Mouse (Mus musculus) erythroid progenitor cell, adult 5-6 weeks (primary cell): Measurements from ENCODE around the gene Ypel2. TPM values are rescaled to one million over a fixed set of nuclear protein-coding genes. Genes with fewer than 3 reads are reported as not detected.

Source experiments
- ATAC-seq: replicated peaks from 2 replicates; pipeline ENCODE4 v1.8.0; 2016; ENCODE audit warnings: moderate number of reproducible peaks, mild to moderate bottlenecking, moderate TSS enrichment, inconsistent platforms; ENCODE audit not compliant: poor library complexity, low FRiP score, severe bottlenecking
- total RNA-seq, 2 experiments: library from RNA; stranded (forward) in 1 of 2; stranded (reverse) in 1 of 2; fragments of 150-400 nt in 1 of 2; fragments of 186-747, 209-891 nt in 1 of 2; gene quantifications; 2 replicates each; pipeline versions ENCODE4 v1.2.3 to v1.2.4; 2015 to 2017; ENCODE audit warnings: low replicate concordance in 2 of 2

Gene Ypel2
- total RNA-seq, 2 experiments from 2014 or later, result 1.5 to 2.9 TPM

DNA sequence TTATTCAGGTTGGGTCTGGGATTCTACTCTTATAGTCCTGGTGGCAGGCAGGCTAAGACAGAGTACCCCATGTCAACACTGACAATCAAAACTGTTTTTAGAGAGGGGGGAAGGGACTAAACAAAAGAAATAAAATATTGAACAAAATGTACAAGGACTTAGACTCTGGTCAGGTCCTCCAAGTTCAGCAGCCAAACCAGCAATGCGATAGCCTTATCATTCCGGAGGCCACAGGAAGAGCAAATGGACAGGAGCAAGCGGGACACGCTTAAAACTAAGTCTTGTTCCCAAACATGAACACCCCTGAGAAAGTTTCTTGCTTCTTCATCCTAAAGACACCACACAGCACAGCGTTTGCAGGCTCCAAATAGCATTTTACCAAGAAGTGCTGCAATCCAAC is 28.4 kb downstream of the Ypel2 start:
- no peak for ATAC-seq

DNA sequence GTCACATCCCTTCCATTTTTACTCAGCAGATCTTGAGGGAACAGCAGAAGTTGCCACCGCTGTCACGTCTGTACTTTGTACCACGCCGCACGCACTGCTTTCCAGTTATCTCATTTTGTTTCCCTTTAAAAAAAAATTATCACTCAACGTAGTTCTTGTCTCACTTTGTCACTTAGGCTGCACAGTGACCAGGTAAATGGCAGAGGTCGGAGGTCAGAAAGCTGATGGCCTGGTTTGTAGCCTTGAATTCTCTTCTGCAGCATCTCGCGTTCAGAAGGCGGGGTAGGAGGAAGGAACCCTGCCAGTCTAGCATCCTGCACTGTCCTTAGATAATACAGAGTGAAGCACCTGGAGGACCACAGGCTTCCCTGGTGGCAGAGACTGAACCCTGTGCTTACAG is 29.8 kb downstream of the Ypel2 start:
- ATAC-seq, result no peak

DNA sequence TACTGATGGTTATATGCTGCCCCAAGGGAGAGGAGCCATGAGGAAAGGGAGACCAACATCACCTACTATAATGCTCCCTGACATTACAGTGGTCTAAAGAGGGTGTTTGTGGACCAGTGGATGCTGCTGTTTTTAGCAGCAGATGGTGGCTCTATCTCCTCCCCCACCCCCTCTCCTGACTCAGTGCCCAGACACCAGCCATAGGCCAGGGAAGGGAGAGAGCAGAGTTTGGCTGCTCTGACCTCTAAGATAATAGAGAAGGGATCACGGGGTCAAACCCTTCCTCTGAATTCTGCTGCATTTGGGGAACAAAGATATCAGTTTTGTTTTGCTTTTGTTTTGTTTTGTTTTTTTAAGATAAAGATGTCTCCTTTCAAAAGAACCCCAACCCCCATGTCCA is 30.5 kb downstream of the Ypel2 start:
- ATAC-seq, result no peak

DNA sequence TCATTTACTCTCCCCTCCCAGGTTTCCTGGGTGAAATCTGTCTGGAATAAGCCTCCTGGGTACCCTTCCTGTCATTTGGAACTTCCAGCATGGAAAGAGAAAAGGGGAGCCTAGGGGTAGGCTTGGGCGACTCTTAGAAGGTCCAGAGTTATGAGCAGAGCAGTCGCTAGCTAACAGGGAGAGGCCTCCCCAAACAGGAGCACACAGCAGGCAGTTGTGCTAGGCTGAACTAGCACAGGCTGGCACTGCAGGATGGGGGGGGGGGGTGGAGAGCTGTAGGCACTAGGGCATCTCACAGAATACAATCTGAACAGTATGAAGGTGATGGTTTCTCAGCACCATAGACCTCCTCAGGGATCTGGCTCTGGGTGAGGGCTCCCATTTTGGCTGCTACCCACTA is 31.1 kb downstream of the Ypel2 start:
- ATAC-seq, result no peak

GRCm38 (mm10) chr11:86961510-86962303 is 31.8 kb downstream of the Ypel2 start:
- ATAC-seq, result no peak

- no peak for ATAC-seq
Measured at GRCm38 (mm10) chr11:86960331-86960730, 33.2 kb downstream of the Ypel2 start.

DNA sequence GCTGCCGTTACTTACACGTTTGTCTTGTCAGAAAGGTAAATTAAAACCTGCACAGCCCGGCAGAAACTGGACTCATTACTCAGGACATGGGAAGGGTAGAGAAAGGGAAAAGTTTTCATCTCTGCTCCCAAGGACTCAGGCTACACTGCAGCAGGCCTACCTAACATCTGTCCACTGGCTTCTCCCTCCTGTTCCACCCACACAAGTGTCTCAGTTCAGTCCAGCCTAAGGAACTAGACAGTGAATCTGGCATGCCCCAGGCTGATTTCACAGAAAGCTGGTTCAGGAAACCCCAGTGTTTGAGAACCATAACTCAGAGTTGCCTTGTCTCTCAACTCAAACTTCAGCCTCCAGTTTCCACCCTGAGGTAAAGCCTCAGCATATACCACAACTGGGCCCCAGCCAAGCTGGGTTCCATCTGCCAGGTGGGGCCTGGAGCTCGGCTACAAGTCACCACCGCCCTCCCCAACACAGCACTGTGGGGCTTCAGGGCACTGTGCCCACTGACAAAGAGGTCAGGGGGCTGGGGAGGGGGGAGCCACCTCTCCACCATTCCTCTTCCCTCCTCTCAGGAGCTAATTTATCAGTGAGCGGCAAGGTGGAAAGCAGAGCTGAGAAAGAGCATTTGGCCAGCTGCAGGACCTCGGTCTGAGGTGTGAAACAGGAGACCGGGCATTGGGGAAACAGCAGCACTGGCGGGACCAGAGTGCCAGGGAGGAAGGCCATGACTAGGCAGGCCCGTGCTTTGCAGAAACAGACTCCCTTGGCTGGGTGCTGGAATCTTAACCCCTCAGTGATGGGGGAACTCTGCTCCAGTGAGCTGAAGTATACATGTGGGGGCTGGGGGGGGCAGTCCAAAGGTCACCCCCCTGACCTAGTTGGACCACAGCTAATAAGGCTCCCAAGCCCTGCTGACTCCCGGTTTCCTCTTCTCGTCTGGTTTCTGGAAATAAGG is 34.5 kb downstream of the Ypel2 start:
- ATAC-seq, result no peak

- ATAC-seq, result no peak
Measured at GRCm38 (mm10) chr11:86958182-86958581, 35.3 kb downstream of the Ypel2 start.

- no peak for ATAC-seq
Measured at GRCm38 (mm10) chr11:86956363-86956762, 37.1 kb downstream of the Ypel2 start.

DNA sequence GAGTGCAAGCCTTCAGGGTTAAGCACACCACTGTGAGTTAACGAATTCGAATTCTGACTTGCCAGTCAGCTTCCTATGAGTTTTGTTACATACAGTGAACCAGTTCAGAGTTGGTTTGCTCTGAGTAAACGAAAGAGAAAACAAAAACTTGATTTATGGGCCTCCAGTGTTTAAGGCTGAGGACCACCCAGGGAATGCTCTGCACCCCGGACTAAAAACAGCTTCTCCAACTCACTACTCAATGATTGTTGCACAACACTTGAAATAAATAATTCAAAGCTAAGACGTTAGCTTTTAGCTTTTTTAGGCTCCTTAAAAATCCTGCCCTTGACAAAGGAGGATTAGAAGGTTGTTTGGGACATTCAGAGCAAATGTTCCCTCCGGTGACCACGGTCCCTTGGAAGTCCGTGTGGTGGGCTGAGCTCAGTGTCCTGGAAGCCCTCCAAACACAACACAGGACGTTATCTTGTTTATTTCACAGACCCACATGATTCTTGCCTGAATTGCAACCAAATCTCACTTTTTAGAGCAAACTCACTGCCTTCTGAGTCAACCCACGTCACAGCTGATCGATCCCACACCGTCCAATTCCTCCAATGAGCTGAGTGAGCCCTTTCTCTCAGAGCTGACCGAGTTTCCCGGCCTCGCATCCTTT is 38.8 kb downstream of the Ypel2 start:
- ATAC-seq, result no peak

- no peak for ATAC-seq
Measured at GRCm38 (mm10) chr11:86953096-86953495, 40.4 kb downstream of the Ypel2 start.

GRCm38 (mm10) chr11:86952659-86953058 is 40.8 kb downstream of the Ypel2 start:
- no peak for ATAC-seq

DNA sequence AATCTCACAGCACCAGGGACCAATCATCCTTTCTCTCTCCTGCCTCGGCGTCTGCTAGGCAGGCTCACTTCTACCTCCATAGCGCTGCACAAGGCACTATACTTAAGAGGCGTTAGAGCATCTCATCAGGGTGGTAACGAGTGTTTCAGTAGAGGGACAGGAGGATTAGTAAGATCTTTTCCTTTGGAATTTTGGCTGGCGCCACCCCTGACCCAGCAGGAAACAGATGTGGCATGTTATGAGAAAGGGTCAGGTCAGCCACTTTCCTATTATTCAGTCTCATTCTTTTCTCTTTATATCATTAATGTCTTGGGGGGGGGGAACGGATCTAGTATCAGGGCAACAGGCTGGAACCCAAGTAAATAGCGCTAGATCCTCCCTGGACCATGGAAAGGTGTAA is 41.8 kb downstream of the Ypel2 start:
- no peak for ATAC-seq

DNA sequence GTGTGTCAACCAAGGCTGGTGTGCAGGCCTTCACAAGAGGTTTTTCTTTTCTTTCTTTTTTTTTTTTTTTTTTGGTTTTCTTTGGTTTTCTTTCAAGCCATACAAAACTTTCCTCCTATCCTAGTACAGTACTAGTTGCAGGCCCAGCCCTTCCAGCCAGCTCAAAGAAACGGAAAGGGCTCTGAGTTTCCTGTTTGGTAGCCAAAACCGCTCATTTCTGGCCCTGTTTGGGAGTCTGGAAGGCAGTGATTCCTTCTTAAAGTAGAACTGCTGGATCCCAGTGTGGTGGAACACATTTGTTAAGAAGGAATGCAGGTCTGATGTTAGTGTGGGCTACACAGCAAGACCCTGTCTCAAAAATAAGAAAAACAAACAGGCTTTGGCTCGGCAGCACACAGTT is 43.0 kb downstream of the Ypel2 start:
- no peak for ATAC-seq

DNA sequence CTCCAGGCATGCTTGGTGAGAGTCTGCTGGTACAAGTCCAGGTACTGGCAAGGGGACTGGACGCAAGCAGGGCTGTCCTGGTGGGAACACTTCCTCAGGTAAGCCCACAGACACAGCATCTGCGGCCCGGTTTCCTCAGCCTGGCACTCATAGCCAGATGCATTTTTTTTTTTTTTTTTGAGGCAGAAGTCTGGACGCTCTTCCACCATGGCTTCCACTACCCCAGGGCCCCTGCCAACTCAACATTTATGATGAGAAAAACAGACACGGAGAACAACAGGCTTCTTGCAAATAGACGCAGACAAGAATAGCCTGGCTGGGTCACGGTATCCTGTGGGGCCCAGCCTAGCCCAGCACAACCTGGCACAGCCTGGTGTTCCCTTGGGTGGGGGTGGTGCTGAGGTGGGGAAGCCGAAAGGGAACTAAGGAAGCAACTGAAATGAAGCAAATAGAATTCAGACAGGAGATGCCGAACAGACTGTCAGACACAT is 43.5 kb downstream of the Ypel2 start:
- no peak for ATAC-seq

GRCm38 (mm10) chr11:86946644-86947195 is 46.8 kb downstream of the Ypel2 start:
- no peak for ATAC-seq

DNA sequence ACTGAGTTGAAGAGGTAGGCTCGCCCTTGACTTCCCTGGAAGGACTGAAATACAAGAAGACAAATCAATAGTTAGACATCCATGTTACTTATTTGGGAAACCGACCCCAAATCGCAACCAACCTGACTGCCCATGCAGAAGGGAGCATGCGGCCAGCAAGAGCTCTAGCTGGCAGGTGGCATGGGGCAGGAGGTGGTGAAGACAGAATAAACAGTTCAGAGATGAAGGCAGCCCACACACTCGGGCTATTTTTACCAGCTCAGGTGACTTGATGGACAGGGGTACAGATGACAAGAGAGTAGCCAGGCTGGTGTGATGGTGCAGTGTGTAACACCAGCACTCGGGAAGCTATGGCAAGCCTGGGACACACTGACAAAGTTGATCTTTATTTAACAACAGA is 47.6 kb downstream of the Ypel2 start:
- ATAC-seq, result no peak

DNA sequence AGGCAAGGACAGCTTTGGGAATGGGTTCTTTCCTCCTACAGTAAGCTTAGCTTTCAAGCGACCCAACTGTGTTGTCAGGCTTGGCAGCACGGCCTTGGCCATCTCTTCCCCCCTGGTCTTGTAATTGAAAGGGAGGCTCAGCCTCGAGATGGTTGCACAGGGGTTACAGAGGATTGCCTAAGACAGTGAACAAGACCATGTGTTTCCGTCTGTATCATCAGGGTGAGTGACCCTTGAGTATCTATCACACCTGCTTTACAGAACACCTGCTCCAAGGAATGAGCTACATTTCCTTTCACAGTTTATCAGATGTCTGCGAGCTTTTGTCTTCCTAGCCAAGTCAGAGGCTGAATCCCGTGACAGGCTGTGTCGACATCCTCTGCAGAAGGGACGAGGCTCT is 48.4 kb downstream of the Ypel2 start:
- ATAC-seq, result no peak

DNA sequence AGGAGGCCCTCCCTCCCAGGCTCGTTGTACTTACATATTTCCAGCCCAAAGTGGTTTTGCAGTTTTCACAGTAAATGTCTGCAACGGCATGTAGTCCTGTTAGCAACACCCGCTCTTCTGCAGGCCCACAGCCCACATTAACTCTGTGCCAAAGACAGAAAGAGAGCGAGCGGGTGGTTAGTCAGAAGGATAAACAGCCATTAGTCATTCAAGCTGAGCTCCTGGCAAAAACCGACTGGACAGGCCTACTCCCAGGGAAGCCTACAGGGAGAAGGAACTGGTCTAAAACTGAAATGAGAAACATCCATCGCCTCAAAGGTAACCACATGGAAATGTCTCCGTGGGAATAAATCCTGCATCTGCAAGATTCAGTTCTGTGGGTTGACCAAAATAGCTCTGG is 49.0 kb downstream of the Ypel2 start:
- no peak for ATAC-seq

DNA sequence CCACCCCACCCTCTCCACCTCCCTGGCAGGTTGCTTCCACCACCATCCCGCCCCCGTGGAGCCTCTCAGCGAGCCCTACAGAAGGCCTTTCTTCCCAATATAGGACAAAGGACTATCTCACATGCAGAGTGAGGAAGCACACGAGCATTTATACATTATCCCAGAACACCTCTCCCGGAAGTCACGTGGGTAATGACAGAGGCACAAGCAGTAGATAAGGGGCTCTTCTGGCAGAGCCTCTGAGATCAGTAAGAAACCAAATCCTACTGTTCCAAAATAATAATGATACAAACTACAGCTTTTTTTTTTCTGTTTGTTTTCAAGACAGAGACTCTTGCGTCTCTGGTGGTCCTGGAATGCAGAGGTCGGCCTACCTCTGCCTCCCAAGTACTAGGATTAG is 51.6 kb downstream of the Ypel2 start:
- no peak for ATAC-seq
